Comparison of ENCODE assay signal across 23 mouse cellular contexts in the genomic region with DNA sequence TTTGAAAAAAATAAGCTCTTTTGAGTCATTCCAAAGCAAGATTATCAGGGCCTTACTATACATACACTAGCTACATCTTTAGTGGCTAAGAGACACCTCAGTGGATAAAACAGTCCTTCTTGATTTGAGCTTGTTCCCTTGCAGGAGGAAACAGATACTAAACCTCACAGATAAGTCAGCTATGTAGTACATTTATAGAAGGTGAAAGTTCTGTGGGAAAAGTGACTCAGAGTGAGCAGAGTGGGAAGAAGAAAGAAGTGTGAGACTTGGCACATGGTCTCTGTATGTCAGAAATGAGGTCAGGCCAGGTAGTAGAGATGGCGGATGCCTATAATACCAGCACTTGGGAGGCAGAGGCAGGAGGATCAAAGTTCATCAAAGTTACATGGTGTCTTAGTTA. TPM values are rescaled to one million over a fixed set of nuclear protein-coding genes. Genes with fewer than 3 reads are reported as not detected.
DNase-seq lines count a peak whose midpoint lies in the region; ATAC-seq and TF ChIP-seq lines count a peak whose summit lies in the region.
"Had no signal": no experiment of that assay in that cellular context is flagged by ENCODE, and none has a peak within 500 bp of the region (broad histone marks: within the 10 kb centered on the region; RNA-seq: fewer than 3 reads in every experiment).

No protein-coding gene starts in this region.

- H3K4me1 ChIP-seq in CH12.LX (ENCODE audit: control insufficient read depth in 1 of 2, insufficient read depth in 2 of 2): peaks cover 0 to 24% of the 10 kb centered on the region in 2 experiments; a peak in 2 of 4 replicates
- H3K4me1 ChIP-seq in limb, embryonic 10.5 days: no peaks in the 10 kb centered on the region
- H3K4me1 ChIP-seq: embryonic facial prominence, embryonic 12.5 days; forebrain, embryonic 12.5 days; heart, embryonic 15.5 days; hindbrain, embryonic 13.5 days had no signal

- TF ChIP-seq CTCF in CH12.LX (conservative IDR thresholded peaks at IDR 0.05 in 1 of 2, IDR thresholded peaks at IDR 0.05 in 1 of 2; ENCODE audit: low read depth in 2 of 2, low read length in 2 of 2): no peak

- no peak for TF ChIP-seq POLR2A in CH12.LX (IDR thresholded peaks at IDR 0.05; ENCODE audit: low read depth, low read length)

- TF ChIP-seq RAD21 in CH12.LX (IDR thresholded peaks at IDR 0.05; ENCODE audit: low read depth, low read length): no peak

- dilution Hi-C loops in CH12.LX (cut with MboI; ENCODE audit: extremely low pct_ligation_motif_present, extremely low pct_unique_long_range_greater_than_20kb, low sequenced_read_pairs): no loop called here

- no peaks in the 10 kb centered on the region for H3K79me2 ChIP-seq in CH12.LX (replicated peaks; ENCODE audit: control insufficient read depth, extremely low read depth, insufficient read depth, poor library complexity, severe bottlenecking)

- 96% methylated on average over 1 of the region's 1 CpGs for WGBS in limb, embryonic 10.5 days

- no peak for DNase-seq in frontal cortex, postnatal 14 days (ENCODE audit: low spot score in 2 of 2)
- peak; percentile 4 for DNase-seq in 416B (ENCODE audit: low read depth)
- DNase-seq in CH12.LX (ENCODE audit: extremely low read depth): peak; percentile 26
- no peak for DNase-seq in spleen, postnatal 14 days (ENCODE audit: low spot score in 2 of 2)
- DNase-seq in limb, embryonic 10.5 days (ENCODE audit: low spot score): no peak
- DNase-seq: adrenal gland, adult 2 months; adrenal gland, postnatal 25 days; cerebellum, adult 2 months; cerebellum, postnatal 10 days; gastrocnemius, postnatal 10 days; heart, adult 18-20 months; heart, postnatal 14 days had no signal

- no peak overlapping the region for H3K27ac ChIP-seq in CH12.LX (ENCODE audit: insufficient read depth, low read depth)
- H3K27ac ChIP-seq in limb, embryonic 10.5 days: no peak overlapping the region
- H3K27ac ChIP-seq: embryonic facial prominence, embryonic 12.5 days; forebrain, embryonic 12.5 days; heart, embryonic 15.5 days; hindbrain, embryonic 13.5 days had no signal

- in situ Hi-C loops in CH12.LX (cut with MboI; ENCODE audit: low pct_ligation_motif_present, low pct_unique_long_range_greater_than_20kb, low sequenced_read_pairs): no loop called here

- peak; percentile 47; the same call in 1 of the 2 replicates for ATAC-seq in frontal cortex, adult (ENCODE audit: low TSS enrichment)
- ATAC-seq in common myeloid progenitor, adult 5-6 weeks (replicated peaks; ENCODE audit: low read depth, poor library complexity, severe bottlenecking): 0 out of 2 replicates have a peak, but pooled peaks have one; percentile 15
- no peak for ATAC-seq in erythroid progenitor cell, adult 5-6 weeks (replicated peaks; ENCODE audit: low FRiP score, poor library complexity, severe bottlenecking)
- ATAC-seq: forebrain, embryonic 16.5 days; intestine, postnatal 0 days; Patski had no signal

- H3K9ac ChIP-seq in CH12.LX (ENCODE audit: insufficient read depth, low read depth): no peak overlapping the region
- H3K9ac ChIP-seq: embryonic facial prominence, embryonic 12.5 days; forebrain, embryonic 12.5 days; heart, embryonic 15.5 days; hindbrain, embryonic 13.5 days had no signal

- H3K27me3 ChIP-seq in CH12.LX (replicated peaks): no peaks in the 10 kb centered on the region
- H3K27me3 ChIP-seq in limb, embryonic 10.5 days (ENCODE audit: low read depth, poor library complexity, severe bottlenecking): no peaks in the 10 kb centered on the region
- H3K27me3 ChIP-seq: embryonic facial prominence, embryonic 12.5 days; forebrain, embryonic 12.5 days; heart, embryonic 15.5 days; hindbrain, embryonic 13.5 days; Patski had no signal

- H3K4me2 ChIP-seq in CH12.LX (ENCODE audit: insufficient read depth, low read depth, poor library complexity, severe bottlenecking): no peak overlapping the region
- H3K4me2 ChIP-seq: embryonic facial prominence, embryonic 12.5 days; forebrain, embryonic 12.5 days; heart, embryonic 11.5 days; heart, embryonic 15.5 days; hindbrain, embryonic 13.5 days had no signal

- peaks cover 16% of the 10 kb centered on the region for H3K9me3 ChIP-seq in CH12.LX (replicated peaks; ENCODE audit: low read length)
- no peaks in the 10 kb centered on the region for H3K9me3 ChIP-seq in limb, embryonic 10.5 days (replicated peaks)
- H3K9me3 ChIP-seq: forebrain, embryonic 12.5 days; heart, embryonic 15.5 days had no signal

- no peaks in the 10 kb centered on the region for H3K36me3 ChIP-seq in CH12.LX (replicated peaks in 1 of 2; ENCODE audit: control insufficient read depth in 1 of 2, insufficient read depth in 1 of 2, low read length in 1 of 2)
- no peaks in the 10 kb centered on the region for H3K36me3 ChIP-seq in limb, embryonic 10.5 days
- H3K36me3 ChIP-seq: embryonic facial prominence, embryonic 12.5 days; forebrain, embryonic 12.5 days; heart, embryonic 15.5 days; hindbrain, embryonic 13.5 days had no signal

- no peak overlapping the region for H3K4me3 ChIP-seq in CH12.LX (replicated peaks in 1 of 3; ENCODE audit: low read depth in 2 of 3, low read length in 2 of 3, poor library complexity in 1 of 3)
- no peak overlapping the region for H3K4me3 ChIP-seq in limb, embryonic 10.5 days
- H3K4me3 ChIP-seq: embryonic facial prominence, embryonic 12.5 days; forebrain, embryonic 12.5 days; heart, embryonic 15.5 days; hindbrain, embryonic 13.5 days had no signal

- peak; percentile 23; the same call in 1 of the 2 replicates for TF ChIP-seq EP300 in CH12.LX (IDR thresholded peaks at IDR 0.05; ENCODE audit: low read length)

TF ChIP-seq in CH12.LX, 34 proteins besides CTCF, POLR2A, EP300 and RAD21:
- TF ChIP-seq ZKSCAN1 (IDR thresholded peaks at IDR 0.05; ENCODE audit: borderline replicate concordance, low read depth, low read length): no peak
- no peak for TF ChIP-seq CHD2 (IDR thresholded peaks at IDR 0.05; ENCODE audit: low read length)
- no peak for TF ChIP-seq SMC3 (IDR thresholded peaks at IDR 0.05; ENCODE audit: low read depth, low read length)
- no peak for TF ChIP-seq ZMIZ1 (IDR thresholded peaks at IDR 0.05; ENCODE audit: low read depth, low read length)
- 0 out of 2 replicates have a peak, but pooled peaks have one; percentile 13 for TF ChIP-seq ETS1 (conservative IDR thresholded peaks at IDR 0.05; ENCODE audit: low read depth, low read length)
- TF ChIP-seq JUN (IDR thresholded peaks at IDR 0.05; ENCODE audit: insufficient read depth, low read depth, low read length): peak; percentile 33; the same call in 1 of the 2 replicates
- TF ChIP-seq MAZ (IDR thresholded peaks at IDR 0.05; ENCODE audit: low read depth, low read length): no peak
- TF ChIP-seq PAX5 (IDR thresholded peaks at IDR 0.05; ENCODE audit: low read length): no peak
- TF ChIP-seq POLR2AphosphoS2 (IDR thresholded peaks at IDR 0.05; ENCODE audit: low read depth, low read length): no peak
- TF ChIP-seq KAT2A (IDR thresholded peaks at IDR 0.05; ENCODE audit: insufficient replicate concordance, low read length): no peak
- 0 out of 2 replicates have a peak, but pooled peaks have one; percentile 33 for TF ChIP-seq IRF4 (IDR thresholded peaks at IDR 0.05; ENCODE audit: low read depth, low read length)
- no peak for TF ChIP-seq USF2 (conservative IDR thresholded peaks at IDR 0.05; ENCODE audit: low read depth, low read length)
- no peak for TF ChIP-seq CHD1 (IDR thresholded peaks at IDR 0.05; ENCODE audit: low read depth, low read length)
- TF ChIP-seq HCFC1 (IDR thresholded peaks at IDR 0.05; ENCODE audit: low read depth, low read length): no peak
- TF ChIP-seq MAX (IDR thresholded peaks at IDR 0.05; ENCODE audit: low read length): peak; percentile 73; the same call in 1 of the 2 replicates
- no peak for TF ChIP-seq MYC (IDR thresholded peaks at IDR 0.05; ENCODE audit: low read depth, low read length)
- TF ChIP-seq NRF1 (IDR thresholded peaks at IDR 0.05; ENCODE audit: low read depth, low read length): no peak
- no peak for TF ChIP-seq NELFE (IDR thresholded peaks at IDR 0.05; ENCODE audit: low read depth, low read length)
- no peak for TF ChIP-seq MEF2A (IDR thresholded peaks at IDR 0.05; ENCODE audit: borderline replicate concordance, low read depth, low read length)
- no peak for TF ChIP-seq GABPA (IDR thresholded peaks at IDR 0.05; ENCODE audit: insufficient replicate concordance, low read depth, low read length)
- no peak for TF ChIP-seq E2F4 (IDR thresholded peaks at IDR 0.05; ENCODE audit: insufficient replicate concordance, low read depth, low read length)
- TF ChIP-seq RCOR1 (conservative IDR thresholded peaks at IDR 0.05; ENCODE audit: low read depth, low read length): no peak
- no peak for TF ChIP-seq UBTF (IDR thresholded peaks at IDR 0.05; ENCODE audit: low read depth, low read length)
- TF ChIP-seq ZNF384 (IDR thresholded peaks at IDR 0.05; ENCODE audit: low read depth, low read length): no peak
- TF ChIP-seq ZC3H11A (IDR thresholded peaks at IDR 0.05; ENCODE audit: low read depth, low read length): no peak
- TF ChIP-seq BHLHE40 (IDR thresholded peaks at IDR 0.05; ENCODE audit: low read depth, low read length): peak; percentile 69
- no peak for TF ChIP-seq SIN3A (IDR thresholded peaks at IDR 0.05; ENCODE audit: low read length)
- no peak for TF ChIP-seq USF1 (IDR thresholded peaks at IDR 0.05; ENCODE audit: low read depth, low read length)
TF ChIP-seq in CH12.LX: peak in this region for 5.

RNA-seq across cellular contexts. Expression of a gene that starts 37.4 kb away (rescaled TPM):
- 0.17 and 0.64 TPM in 2 replicates for total RNA-seq in CH12.LX (2012; rRNA removed)
- total RNA-seq in CH12.LX (2014; rRNA removed): 0.40 and 0.47 TPM in 2 replicates
- polyA plus RNA-seq in CH12.LX (2012; ENCODE audit: insufficient read length, low read depth): 3.3 and 4.4 TPM in 2 replicates
- total RNA-seq in common myeloid progenitor, adult 5-6 weeks (2017): 19.0 and 21.5 TPM in 2 replicates
- 40.8 and 42.7 TPM in 2 replicates for polyA plus RNA-seq in limb, embryonic 10.5 days (2016; fragmentation: Nextera tagmentation; extraction: Ambion mirVana)
- 583 and 622 TPM in 2 replicates for total RNA-seq in erythroid progenitor cell, adult 5-6 weeks (2015; ENCODE audit: low replicate concordance)
- 406 and 427 TPM in 2 replicates for total RNA-seq in erythroid progenitor cell, adult 5-6 weeks (2017; ENCODE audit: low replicate concordance)

Comparison
In these comparisons a context has a peak if more than half of its experiments do, and no peak if none do; other contexts are left out.
1. DNase-seq: peak in 416B (single experiment) and CH12.LX (single experiment); none in frontal cortex, postnatal 14 days (0 of 2), spleen, postnatal 14 days (0 of 2) and limb, embryonic 10.5 days (single experiment).
2. RNA of a gene that starts 37.4 kb away (total RNA-seq): 406 to 622 TPM in erythroid progenitor cell, adult 5-6 weeks; 19.0 to 21.5 TPM in common myeloid progenitor, adult 5-6 weeks and 0.17 to 0.64 TPM in CH12.LX; every median in the first group is over 10 times any median in the second.